Mouse (Mus musculus): Measurements from ENCODE around the gene Ccdc40.

DNA sequence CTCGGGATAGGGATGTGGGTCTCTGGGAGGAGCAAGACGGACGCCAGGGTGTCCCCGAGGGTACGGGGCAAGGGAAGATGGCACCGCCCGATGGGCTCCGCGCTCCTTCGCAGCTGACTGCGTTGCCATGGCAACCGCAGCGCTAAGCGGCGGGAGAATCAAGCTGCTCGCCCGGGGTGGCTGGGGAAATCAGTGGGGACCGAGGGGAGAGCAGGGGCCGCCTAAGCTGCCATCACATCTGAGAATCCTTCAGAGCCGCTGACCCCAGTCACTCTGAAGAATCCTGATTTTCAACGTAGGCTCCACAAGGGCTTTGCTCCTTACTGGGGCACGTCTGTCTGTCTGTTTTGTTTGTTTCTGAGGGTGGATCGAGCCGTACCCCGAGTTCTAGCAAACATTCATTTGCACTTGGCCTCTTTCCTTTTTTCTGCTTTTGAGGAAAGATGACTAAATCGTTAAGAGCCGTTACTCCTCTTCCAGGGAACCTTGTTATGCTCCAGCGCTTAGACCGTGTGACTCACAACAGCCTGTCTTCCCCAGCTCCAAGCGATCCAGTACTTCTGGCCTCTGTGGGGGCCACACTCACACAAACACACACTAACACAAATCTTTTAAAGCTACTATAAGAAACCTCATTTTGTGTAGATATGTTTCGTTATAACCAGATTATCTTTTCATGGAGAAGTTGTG, 72.0 kb downstream of the Ccdc40 start:
- no peak for TF ChIP-seq CTCF (IDR thresholded peaks at IDR 0.05; ENCODE audit: low read depth, low read length)
- TF ChIP-seq POLR2A (IDR thresholded peaks at IDR 0.05; ENCODE audit: extremely low read depth, insufficient read depth, low read length), result no peak
